Mouse (Mus musculus) ES-Bruce4 (cell line): ENCODE results near the gene Rhob.

Experiments used
- CTCF ChIP-seq: IDR thresholded peaks from one replicate; pipeline ENCODE4 v1.8.1; 2011; ENCODE audit warnings: low read depth, low read length
- EP300 ChIP-seq: IDR thresholded peaks from 2 replicates; pipeline ENCODE4 v1.6.1; 2011; ENCODE audit warnings: low read depth, low read length; ENCODE audit not compliant: insufficient read depth
- POLR2A ChIP-seq: IDR thresholded peaks from one replicate; pipeline ENCODE4 v1.8.1; 2011; ENCODE audit warnings: low read length; ENCODE audit not compliant: insufficient read depth

GRCm38 (mm10) chr12:8519431-8520160, 19.8 kb upstream of the Rhob start:
- TF ChIP-seq POLR2A (peak; percentile 20), CTCF (no peak), EP300 (no peak)
